Mouse (Mus musculus) liver, embryonic 12.5 days (tissue): ENCODE measurements at regions not wholly inside any gene's neighbourhood (a gene's known extent, or its start where the extent isn't known, plus 50 kb on each side); places are given as distances from the start of the nearest gene placed in this dataset.

Source experiments
- ATAC-seq: fragments of 200-750 bp; cut with Nextera tagmentation; 2 replicates; pipeline ENCODE4 v1.8.0; 2017; ENCODE audit warnings: moderate number of reproducible peaks, mild to moderate bottlenecking, moderate library complexity
- H3K27ac ChIP-seq: fragments of 300-500 bp; sonication (generic); 2 replicates; pipeline ENCODE4 v1.5.1; 2016; ENCODE audit warnings: mild to moderate bottlenecking
- H3K27me3 ChIP-seq: fragments of 300-500 bp; sonication (generic); replicated peaks from 2 replicates; pipeline ENCODE4 v1.6.1; 2016; ENCODE audit warnings: mild to moderate bottlenecking, moderate library complexity
- H3K36me3 ChIP-seq: fragments of 300-500 bp; sonication (generic); 2 replicates; pipeline ENCODE4 v1.6.1; 2016; ENCODE audit warnings: mild to moderate bottlenecking, moderate library complexity
- H3K4me1 ChIP-seq: fragments of 300-500 bp; sonication (generic); 2 replicates; pipeline ENCODE4 v1.6.1; 2016
- H3K4me2 ChIP-seq: fragments of 300-500 bp; sonication (generic); 2 replicates; pipeline ENCODE4 v1.6.1; 2016; ENCODE audit warnings: mild to moderate bottlenecking, moderate library complexity
- H3K4me3 ChIP-seq: fragments of 300-500 bp; sonication (generic); 2 replicates; pipeline ENCODE4 v1.5.1; 2016; ENCODE audit warnings: mild to moderate bottlenecking, moderate library complexity
- H3K9ac ChIP-seq: fragments of 300-500 bp; sonication (generic); 2 replicates; pipeline ENCODE4 v1.6.1; 2016; ENCODE audit warnings: mild to moderate bottlenecking, moderate library complexity
- H3K9me3 ChIP-seq: fragments of 300-500 bp; sonication (generic); replicated peaks from 2 replicates; pipeline ENCODE4 v1.6.1; 2016; ENCODE audit warnings: mild to moderate bottlenecking, moderate library complexity
- WGBS: fragments of 180-500 bp; shearing (Covaris S2); methylation state at CpG from one replicate; pipeline ENCODE4 v1.1.7; 2016; ENCODE audit not compliant: insufficient replicate concordance; 5-methylcytosine and 5-hydroxymethylcytosine counted together

GRCm38 (mm10) chr1:35953721-35954120 lies 114.5 kb upstream of the Hs6st1 start:
- no peaks in the 10 kb centered on the region for H3K36me3 ChIP-seq
- no peak for ATAC-seq
- H3K9ac ChIP-seq: no peak overlapping the region
- 77% methylated on average over 4 of the region's 4 CpGs for WGBS
- no peaks in the 10 kb centered on the region for H3K9me3 ChIP-seq
- H3K4me2 ChIP-seq: no peak overlapping the region
- no peaks in the 10 kb centered on the region for H3K27me3 ChIP-seq
- no peaks in the 10 kb centered on the region for H3K4me1 ChIP-seq
- H3K27ac ChIP-seq: no peak overlapping the region
- H3K4me3 ChIP-seq: no peak overlapping the region

- 62% methylated on average over 8 of the region's 8 CpGs for WGBS
- no peak overlapping the region for H3K27ac ChIP-seq
- H3K36me3 ChIP-seq: no peaks in the 10 kb centered on the region
- no peaks in the 10 kb centered on the region for H3K9me3 ChIP-seq
- H3K4me2 ChIP-seq: no peak overlapping the region
- H3K4me1 ChIP-seq: no peaks in the 10 kb centered on the region
- no peak overlapping the region for H3K4me3 ChIP-seq
- no peaks in the 10 kb centered on the region for H3K27me3 ChIP-seq
- ATAC-seq: no peak
- no peak overlapping the region for H3K9ac ChIP-seq
Measured at GRCm38 (mm10) chr1:35957425-35958372, 110.5 kb upstream of the Hs6st1 start.

GRCm38 (mm10) chr1:35959729-35960128 lies 108.5 kb upstream of the Hs6st1 start:
- Histone ChIP-seq H3K4me1 (no peaks in the 10 kb centered on the region), H3K27ac (no peak overlapping the region)
- WGBS: 60% methylated on average over 4 of the region's 4 CpGs

GRCm38 (mm10) chr1:35960844-35961243 lies 107.4 kb upstream of the Hs6st1 start:
- H3K9me3 ChIP-seq: no peaks in the 10 kb centered on the region
- no peak overlapping the region for H3K4me3 ChIP-seq
- no peak overlapping the region for H3K4me2 ChIP-seq
- H3K9ac ChIP-seq: no peak overlapping the region
- H3K27me3 ChIP-seq: no peaks in the 10 kb centered on the region
- 72% methylated on average over 2 of the region's 2 CpGs for WGBS
- no peaks in the 10 kb centered on the region for H3K36me3 ChIP-seq
- no peak overlapping the region for H3K27ac ChIP-seq
- no peaks in the 10 kb centered on the region for H3K4me1 ChIP-seq
- 0 out of 2 replicates have a peak, but pooled peaks have one; percentile 35 for ATAC-seq

More at GRCm38 (mm10) chr1:35959729-35960128, 108.5 kb upstream of the Hs6st1 start:
- no peak for ATAC-seq
- no peak overlapping the region for H3K4me2 ChIP-seq
- no peak overlapping the region for H3K9ac ChIP-seq
- no peaks in the 10 kb centered on the region for H3K36me3 ChIP-seq
- no peaks in the 10 kb centered on the region for H3K9me3 ChIP-seq
- H3K27me3 ChIP-seq: no peaks in the 10 kb centered on the region
- no peak overlapping the region for H3K4me3 ChIP-seq

- no peak for ATAC-seq
- Histone ChIP-seq H3K27ac (no peak overlapping the region), H3K9ac (no peak overlapping the region), H3K9me3 (no peaks in the 10 kb centered on the region), H3K4me1 (no peaks in the 10 kb centered on the region), H3K27me3 (no peaks in the 10 kb centered on the region), H3K36me3 (no peaks in the 10 kb centered on the region), H3K4me3 (no peak overlapping the region), H3K4me2 (no peak overlapping the region)
- WGBS: 62% methylated on average over 6 of the region's 6 CpGs
Measured at GRCm38 (mm10) chr1:35961923-35962322, 106.3 kb upstream of the Hs6st1 start.

GRCm38 (mm10) chr1:35968489-35968888 lies 99.7 kb upstream of the Hs6st1 start:
- Histone ChIP-seq H3K4me3 (no peak overlapping the region), H3K36me3 (no peaks in the 10 kb centered on the region), H3K27me3 (no peaks in the 10 kb centered on the region), H3K27ac (no peak overlapping the region), H3K9me3 (no peaks in the 10 kb centered on the region), H3K4me2 (no peak overlapping the region), H3K4me1 (peaks cover 2% of the 10 kb centered on the region; the same call in 1 of the 2 replicates), H3K9ac (no peak overlapping the region)
- no peak for ATAC-seq

GRCm38 (mm10) chr1:35971435-35972189 lies 96.6 kb upstream of the Hs6st1 start:
- no peak overlapping the region for H3K4me3 ChIP-seq
- 54% methylated on average over 7 of the region's 7 CpGs for WGBS
- peaks cover 23% of the 10 kb centered on the region for H3K4me1 ChIP-seq
- no peak overlapping the region for H3K4me2 ChIP-seq
- no peaks in the 10 kb centered on the region for H3K36me3 ChIP-seq
- ATAC-seq: no peak
- H3K27me3 ChIP-seq: no peaks in the 10 kb centered on the region
- no peak overlapping the region for H3K9ac ChIP-seq
- no peak overlapping the region for H3K27ac ChIP-seq
- no peaks in the 10 kb centered on the region for H3K9me3 ChIP-seq

- no peak overlapping the region for H3K4me3 ChIP-seq
- ATAC-seq: no peak
- no peaks in the 10 kb centered on the region for H3K27me3 ChIP-seq
- no peaks in the 10 kb centered on the region for H3K36me3 ChIP-seq
- peaks cover 27% of the 10 kb centered on the region for H3K4me1 ChIP-seq
- H3K9ac ChIP-seq: no peak overlapping the region
- H3K4me2 ChIP-seq: no peak overlapping the region
- H3K27ac ChIP-seq: no peak overlapping the region
- 16% methylated on average over 5 of the region's 5 CpGs for WGBS
- no peaks in the 10 kb centered on the region for H3K9me3 ChIP-seq
Measured at GRCm38 (mm10) chr1:35972190-35972584, 96.0 kb upstream of the Hs6st1 start.

- WGBS: 34% methylated on average over 9 of the region's 9 CpGs
- ATAC-seq: no peak
- no peaks in the 10 kb centered on the region for H3K36me3 ChIP-seq
- no peak overlapping the region for H3K9ac ChIP-seq
- no peak overlapping the region for H3K27ac ChIP-seq
- H3K9me3 ChIP-seq: no peaks in the 10 kb centered on the region
- H3K4me1 ChIP-seq: peaks cover 27% of the 10 kb centered on the region
- H3K4me2 ChIP-seq: no peak overlapping the region
- H3K4me3 ChIP-seq: no peak overlapping the region
- no peaks in the 10 kb centered on the region for H3K27me3 ChIP-seq
Measured at GRCm38 (mm10) chr1:35973386-35973785, 94.8 kb upstream of the Hs6st1 start.

GRCm38 (mm10) chr1:35975611-35976208 lies 92.5 kb upstream of the Hs6st1 start:
- 33% methylated on average over 3 of the region's 3 CpGs for WGBS
- Histone ChIP-seq H3K27me3 (no peaks in the 10 kb centered on the region), H3K4me2 (peak overlapping the region; percentile 24), H3K9me3 (no peaks in the 10 kb centered on the region), H3K36me3 (no peaks in the 10 kb centered on the region), H3K4me1 (peaks cover 27% of the 10 kb centered on the region), H3K27ac (peak overlapping the region; percentile 68), H3K9ac (no peak overlapping the region), H3K4me3 (no peak overlapping the region)
- ATAC-seq: peak; percentile 93

- Histone ChIP-seq H3K4me3 (no peak overlapping the region), H3K4me1 (peaks cover 27% of the 10 kb centered on the region), H3K36me3 (no peaks in the 10 kb centered on the region), H3K27ac (0 out of 2 replicates have a peak overlapping the region, but pooled peaks have one; percentile 30), H3K27me3 (no peaks in the 10 kb centered on the region), H3K9ac (no peak overlapping the region), H3K9me3 (no peaks in the 10 kb centered on the region), H3K4me2 (peak overlapping the region; percentile 24; the same call in 1 of the 2 replicates)
- ATAC-seq: no peak
- WGBS: 31% methylated on average over 2 of the region's 2 CpGs
Measured at GRCm38 (mm10) chr1:35976528-35976927, 91.7 kb upstream of the Hs6st1 start.

GRCm38 (mm10) chr1:35978116-35978515 lies 90.1 kb upstream of the Hs6st1 start:
- Histone ChIP-seq H3K9me3 (no peaks in the 10 kb centered on the region), H3K4me1 (peaks cover 27% of the 10 kb centered on the region), H3K9ac (no peak overlapping the region), H3K4me3 (no peak overlapping the region), H3K4me2 (no peak overlapping the region), H3K27me3 (no peaks in the 10 kb centered on the region), H3K36me3 (no peaks in the 10 kb centered on the region), H3K27ac (no peak overlapping the region)
- WGBS: 45% methylated on average over 1 of the region's 1 CpGs
- no peak for ATAC-seq
